Mouse (Mus musculus) urinary bladder, postnatal 14 days (tissue): ENCODE measurements around the gene Vmn2r48.
"Not testable (repeated sequence)": the region's sequence is repeated elsewhere in the genome, so short reads cannot be mapped to it uniquely, and the experiment has no call there.

Source experiments
- DNase-seq: peaks from one replicate; pipeline ENCODE4 v3.0.0; 2021; ENCODE audit warnings: low spot score

Vmn2r48 gene

GRCm38 (mm10) chr7:9953485-9953884 lies at the start of gene Vmn2r48:
Gene Vmn2r48 (minus strand): TSS chr7:9953585.
- not testable (repeated sequence) for DNase-seq

GRCm38 (mm10) chr7:9992157-9992556 lies 38.8 kb upstream of the Vmn2r48 start, which contains the start of gene Vmn2r49:
Gene Vmn2r49 (minus strand): TSS chr7:9992257.
- not testable (repeated sequence) for DNase-seq
